28 mouse cellular contexts compared by ENCODE assay signal in genomic region chr5:91047987-91048386, GRCm38 (mm10). TPM values are rescaled to one million over a fixed set of nuclear protein-coding genes. Genes with fewer than 3 reads are reported as not detected.
DNase-seq lines count a peak whose midpoint lies in the region; ATAC-seq and TF ChIP-seq lines count a peak whose summit lies in the region.
"Had no signal": no experiment of that assay in that cellular context is flagged by ENCODE, and none has a peak within 500 bp of the region (broad histone marks: within the 10 kb centered on the region; RNA-seq: fewer than 3 reads in every experiment).

No protein-coding gene starts in this region.

- 63% methylated on average over 6 of the region's 6 CpGs for WGBS in kidney, postnatal 0 days
- 39% methylated on average over 6 of the region's 6 CpGs for WGBS in lung, embryonic 16.5 days
- 36% methylated on average over 6 of the region's 6 CpGs for WGBS in stomach, embryonic 16.5 days

- H3K27me3 ChIP-seq in kidney, postnatal 0 days (ENCODE audit: insufficient read depth, low read length): no peaks in the 10 kb centered on the region
- no peaks in the 10 kb centered on the region for H3K27me3 ChIP-seq in lung, embryonic 16.5 days (ENCODE audit: control insufficient read depth, insufficient read depth, low read depth, low read length)
- no peaks in the 10 kb centered on the region for H3K27me3 ChIP-seq in stomach, embryonic 16.5 days (ENCODE audit: control insufficient read depth, insufficient read depth, low read length)
- H3K27me3 ChIP-seq: CH12.LX; embryonic facial prominence, embryonic 12.5 days; embryonic facial prominence, embryonic 15.5 days; forebrain, embryonic 15.5 days; heart, embryonic 12.5 days; heart, embryonic 15.5 days had no signal

- no peaks in the 10 kb centered on the region for H3K9me3 ChIP-seq in kidney, postnatal 0 days (replicated peaks; ENCODE audit: low read length)
- H3K9me3 ChIP-seq in lung, embryonic 16.5 days (ENCODE audit: control insufficient read depth, low read length): no peaks in the 10 kb centered on the region
- H3K9me3 ChIP-seq in stomach, embryonic 16.5 days (replicated peaks; ENCODE audit: control insufficient read depth, low read length): no peaks in the 10 kb centered on the region
- H3K9me3 ChIP-seq: embryonic facial prominence, embryonic 12.5 days; embryonic facial prominence, embryonic 15.5 days; forebrain, embryonic 15.5 days; G1E; heart, embryonic 12.5 days; heart, embryonic 15.5 days had no signal

- no peak overlapping the region for H3K4me3 ChIP-seq in kidney, postnatal 0 days (replicated peaks; ENCODE audit: low read depth, low read length)
- no peak overlapping the region for H3K4me3 ChIP-seq in lung, embryonic 16.5 days (ENCODE audit: low read length)
- no peak overlapping the region for H3K4me3 ChIP-seq in stomach, embryonic 16.5 days (replicated peaks; ENCODE audit: low read length)
- H3K4me3 ChIP-seq: embryonic facial prominence, embryonic 12.5 days; embryonic facial prominence, embryonic 15.5 days; forebrain, embryonic 15.5 days; heart, embryonic 12.5 days; heart, embryonic 15.5 days had no signal

- no peak overlapping the region for H3K9ac ChIP-seq in kidney, postnatal 0 days (ENCODE audit: low read depth, low read length)
- H3K9ac ChIP-seq in lung, embryonic 16.5 days (ENCODE audit: low read length): no peak overlapping the region
- no peak overlapping the region for H3K9ac ChIP-seq in stomach, embryonic 16.5 days (ENCODE audit: low read length)
- H3K9ac ChIP-seq: embryonic facial prominence, embryonic 12.5 days; embryonic facial prominence, embryonic 15.5 days; forebrain, embryonic 15.5 days; heart, embryonic 12.5 days; heart, embryonic 15.5 days; hindbrain, embryonic 14.5 days had no signal

- DNase-seq in kidney, postnatal 0 days (ENCODE audit: low spot score): peak; percentile 2
- DNase-seq in kidney, postnatal 10 days: no peak
- no peak for DNase-seq in lung, adult 18-20 months
- DNase-seq in cerebellum, postnatal 4 days (ENCODE audit: low spot score in 2 of 2): no peak
- DNase-seq: adrenal gland, postnatal 10 days; adrenal gland, postnatal 36 days; B cell, adult 2 months; cerebellum, adult 18-20 months; cerebellum, adult 9-10 months; cerebellum, postnatal 14 days; gastrocnemius, postnatal 25 days; heart, adult 18-20 months; heart, postnatal 10 days; heart, postnatal 36 days had no signal

- H3K4me1 ChIP-seq in kidney, postnatal 0 days (replicated peaks; ENCODE audit: insufficient read depth, low read length): no peaks in the 10 kb centered on the region
- no peaks in the 10 kb centered on the region for H3K4me1 ChIP-seq in lung, embryonic 16.5 days (replicated peaks; ENCODE audit: control insufficient read depth, insufficient read depth, low read length)
- no peaks in the 10 kb centered on the region for H3K4me1 ChIP-seq in stomach, embryonic 16.5 days (ENCODE audit: control insufficient read depth, insufficient read depth, low read length)
- H3K4me1 ChIP-seq: embryonic facial prominence, embryonic 12.5 days; embryonic facial prominence, embryonic 15.5 days; forebrain, embryonic 15.5 days; heart, embryonic 12.5 days; heart, embryonic 15.5 days had no signal

- no peak for TF ChIP-seq CTCF in kidney, postnatal 0 days (IDR thresholded peaks at IDR 0.05; ENCODE audit: low read depth)

- no peaks in the 10 kb centered on the region for H3K36me3 ChIP-seq in kidney, postnatal 0 days (ENCODE audit: insufficient read depth, low read length)
- no peaks in the 10 kb centered on the region for H3K36me3 ChIP-seq in lung, embryonic 16.5 days (ENCODE audit: control insufficient read depth, insufficient read depth, low read length)
- H3K36me3 ChIP-seq in stomach, embryonic 16.5 days (ENCODE audit: control insufficient read depth, insufficient read depth, low read length): no peaks in the 10 kb centered on the region
- H3K36me3 ChIP-seq: embryonic facial prominence, embryonic 12.5 days; embryonic facial prominence, embryonic 15.5 days; forebrain, embryonic 15.5 days; G1E; heart, embryonic 12.5 days; heart, embryonic 15.5 days had no signal

- ATAC-seq in kidney, postnatal 0 days (replicated peaks; ENCODE audit: low FRiP score, low read depth): no peak
- peak; percentile 34; the same call in 1 of the 2 replicates for ATAC-seq in lung, embryonic 16.5 days (ENCODE audit: low read depth)
- peak; percentile 47; the same call in 1 of the 2 replicates for ATAC-seq in stomach, embryonic 16.5 days (ENCODE audit: insufficient read depth, low FRiP score)
- ATAC-seq: forebrain, embryonic 15.5 days; hindbrain, postnatal 0 days; Patski had no signal

- H3K4me2 ChIP-seq in kidney, postnatal 0 days (ENCODE audit: low read length): no peak overlapping the region
- no peak overlapping the region for H3K4me2 ChIP-seq in lung, embryonic 16.5 days (ENCODE audit: low read depth, low read length)
- H3K4me2 ChIP-seq in stomach, embryonic 16.5 days (ENCODE audit: low read depth, low read length): no peak overlapping the region
- H3K4me2 ChIP-seq: embryonic facial prominence, embryonic 12.5 days; embryonic facial prominence, embryonic 15.5 days; forebrain, embryonic 15.5 days; heart, embryonic 12.5 days; heart, embryonic 15.5 days; hindbrain, embryonic 14.5 days had no signal

- no peak overlapping the region for H3K27ac ChIP-seq in kidney, postnatal 0 days
- H3K27ac ChIP-seq in lung, embryonic 16.5 days (ENCODE audit: low read length): no peak overlapping the region
- no peak overlapping the region for H3K27ac ChIP-seq in stomach, embryonic 16.5 days (ENCODE audit: low read length)
- H3K27ac ChIP-seq: embryonic facial prominence, embryonic 12.5 days; embryonic facial prominence, embryonic 15.5 days; forebrain, embryonic 15.5 days; heart, embryonic 15.5 days; hindbrain, embryonic 14.5 days; hindbrain, postnatal 0 days had no signal

RNA-seq across cellular contexts. Expression of gene Epgn, which starts 20.7 kb away (rescaled TPM):
- polyA plus RNA-seq in kidney, postnatal 0 days (2015; fragmentation: Nextera tagmentation; extraction: Ambion mirVana): 0.10 and 0.11 TPM in 2 replicates
- 0.09 TPM in 1 of 2 replicates, not detected in the other for polyA plus RNA-seq in lung, embryonic 16.5 days (2015; fragmentation: Nextera tagmentation; extraction: Ambion mirVana)
- not detected in 2 replicates for polyA plus RNA-seq in stomach, embryonic 16.5 days (2015; fragmentation: Nextera tagmentation; extraction: Ambion mirVana)
- polyA plus RNA-seq: G1E; heart, embryonic 12.5 days; hindbrain, embryonic 14.5 days; hindbrain, postnatal 0 days had no signal

RNA-seq across cellular contexts. Expression of gene Ereg, which starts 26.4 kb away (rescaled TPM):
- 0.03 TPM in 1 of 2 replicates, not detected in the other for polyA plus RNA-seq in kidney, postnatal 0 days (2015; fragmentation: Nextera tagmentation; extraction: Ambion mirVana)
- polyA plus RNA-seq in lung, embryonic 16.5 days (2015; fragmentation: Nextera tagmentation; extraction: Ambion mirVana): 0.43 and 0.48 TPM in 2 replicates
- 0.43 and 0.80 TPM in 2 replicates for polyA plus RNA-seq in stomach, embryonic 16.5 days (2015; fragmentation: Nextera tagmentation; extraction: Ambion mirVana)
- polyA plus RNA-seq: embryonic facial prominence, embryonic 12.5 days; forebrain, embryonic 11.5 days; forebrain, embryonic 15.5 days; G1E; hindbrain, embryonic 11.5 days; hindbrain, embryonic 14.5 days; hindbrain, postnatal 0 days had no signal
